Mouse (Mus musculus) liver, embryonic 15.5 days (tissue): ENCODE data around the gene Spef1. TPM values are rescaled to one million over a fixed set of nuclear protein-coding genes. Genes with fewer than 3 reads are reported as not detected.

Source experiments
- polyA plus RNA-seq: library from polyadenylated mRNA; unstranded; fragments of >200 nt; fragmentation: Nextera tagmentation; extraction: Ambion mirVana; gene quantifications from 2 replicates; pipeline ENCODE4 v1.2.1, GENCODE M21; 2015

The Spef1 gene
- polyA plus RNA-seq, 1 experiment from 2014 or later: 1.6 TPM

Other genes starting within 250 kb of the Spef1 start
- gene Gfra4, start 144.2 kb downstream of the Spef1 start, polyA plus RNA-seq: 0.23 and 0.37 TPM in 2 replicates
- gene Adam33, start 123.5 kb downstream of the Spef1 start, polyA plus RNA-seq: 0.62 and 0.86 TPM in 2 replicates
- gene Siglec1, start 100.5 kb downstream of the Spef1 start, polyA plus RNA-seq: 1.5 and 1.7 TPM in 2 replicates
- gene Hspa12b, start 60.0 kb downstream of the Spef1 start, polyA plus RNA-seq: 1.8 and 1.9 TPM in 2 replicates
- gene Gm11037, start 53.8 kb downstream of the Spef1 start, polyA plus RNA-seq: not detected in 2 replicates
- 135 and 147 TPM in 2 replicates for gene 1700037H04Rik, start 27.2 kb downstream of the Spef1 start, polyA plus RNA-seq
- gene Cenpb, start 7.2 kb downstream of the Spef1 start, polyA plus RNA-seq: 4.1 and 5.4 TPM in 2 replicates
- gene Cdc25b, start 333 bp downstream of the Spef1 start, polyA plus RNA-seq: 236 and 279 TPM in 2 replicates
- gene Ap5s1, start 19.8 kb upstream of the Spef1 start, polyA plus RNA-seq: 16.6 and 18.3 TPM in 2 replicates
- 29.8 and 33.5 TPM in 2 replicates for gene Mavs, start 46.8 kb upstream of the Spef1 start, polyA plus RNA-seq
- gene Pank2, start 75.2 kb upstream of the Spef1 start, polyA plus RNA-seq: 21.7 and 22.0 TPM in 2 replicates
- 0.48 and 0.67 TPM in 2 replicates for gene Rnf24, start 165.6 kb upstream of the Spef1 start, polyA plus RNA-seq